ENCODE assay signal across 24 mouse cellular contexts in the genomic region with DNA sequence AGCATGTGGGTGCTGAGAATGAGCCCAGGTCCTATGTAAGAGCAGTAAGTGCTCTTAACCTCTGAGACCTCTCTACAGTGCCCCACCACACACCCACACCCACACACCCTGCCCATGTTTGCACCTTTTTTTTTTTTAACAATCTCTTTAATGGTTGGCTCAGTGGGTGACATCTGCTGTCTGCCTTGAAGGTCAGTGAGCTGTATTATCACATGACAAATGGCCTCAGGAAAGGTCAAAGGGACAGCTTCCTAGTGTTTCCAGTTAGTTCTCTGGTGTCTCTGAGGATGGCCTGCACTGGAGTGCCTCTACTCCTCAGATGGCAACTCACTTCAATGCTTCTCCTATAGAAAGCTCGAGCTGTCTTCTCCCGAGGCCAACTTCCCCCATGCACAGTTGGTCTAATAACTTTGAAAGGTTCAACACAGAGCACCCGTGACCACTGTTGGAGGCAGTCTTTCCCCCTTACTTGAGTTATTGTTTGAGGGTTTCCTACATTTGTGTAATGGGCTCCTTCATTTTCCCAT.
"Had no signal": no experiment of that assay in that cellular context is flagged by ENCODE, and none has a peak within 500 bp of the region (broad histone marks: within the 10 kb centered on the region; RNA-seq: fewer than 3 reads in every experiment).

No protein-coding gene starts in this region.

- H3K27me3 ChIP-seq: limb, embryonic 13.5 days; liver, embryonic 12.5 days; liver, embryonic 15.5 days; lung, embryonic 15.5 days; midbrain, embryonic 12.5 days; midbrain, embryonic 15.5 days; neural tube, embryonic 12.5 days; neural tube, embryonic 15.5 days had no signal

- H3K4me3 ChIP-seq: limb, embryonic 10.5 days; limb, embryonic 13.5 days; liver, embryonic 12.5 days; liver, embryonic 15.5 days; lung, embryonic 15.5 days; midbrain, embryonic 12.5 days; midbrain, embryonic 15.5 days; neural tube, embryonic 12.5 days; neural tube, embryonic 15.5 days had no signal

- H3K27ac ChIP-seq: kidney, postnatal 0 days; limb, embryonic 10.5 days; limb, embryonic 13.5 days; liver, embryonic 12.5 days; liver, embryonic 15.5 days; lung, embryonic 15.5 days; macrophage; midbrain, embryonic 12.5 days; midbrain, embryonic 15.5 days; neural tube, embryonic 12.5 days; neural tube, embryonic 15.5 days; stomach, postnatal 0 days had no signal

- H3K4me1 ChIP-seq: limb, embryonic 10.5 days; limb, embryonic 13.5 days; lung, embryonic 15.5 days; midbrain, embryonic 12.5 days; midbrain, embryonic 15.5 days; neural tube, embryonic 12.5 days; neural tube, embryonic 15.5 days had no signal

- DNase-seq: kidney, adult 18-20 months; kidney, adult 9 months; kidney, postnatal 4 days; layer of hippocampus, adult 9-11 months; liver; lung, adult 18-20 months; lung, postnatal 14 days; right cerebral cortex, adult 18-20 months; right cerebral cortex, postnatal 14 days; right cerebral cortex, postnatal 4 days; thymus, adult 2 months; thymus, postnatal 25 days had no signal

- H3K9ac ChIP-seq: limb, embryonic 13.5 days; liver, embryonic 12.5 days; liver, embryonic 15.5 days; lung, embryonic 15.5 days; midbrain, embryonic 12.5 days; midbrain, embryonic 15.5 days; neural tube, embryonic 12.5 days; neural tube, embryonic 15.5 days had no signal

- H3K9me3 ChIP-seq: limb, embryonic 10.5 days; limb, embryonic 13.5 days; liver, embryonic 12.5 days; liver, embryonic 15.5 days; lung, embryonic 15.5 days; midbrain, embryonic 12.5 days; midbrain, embryonic 15.5 days; neural tube, embryonic 12.5 days; neural tube, embryonic 15.5 days had no signal
